Mouse (Mus musculus) C2C12 (cell line): ENCODE data around the gene Cyb5rl. TPM values are rescaled to one million over a fixed set of nuclear protein-coding genes. Genes with fewer than 3 reads are reported as not detected.

Experiments
- H3K27me3 ChIP-seq: one replicate; pipeline ENCODE4 v1.6.1; 2011; ENCODE audit not compliant: control insufficient read depth, insufficient read depth, insufficient read length
- H3K36me3 ChIP-seq: one replicate; pipeline ENCODE4 v1.6.1; 2011; ENCODE audit not compliant: control insufficient read depth, insufficient read depth
- H3K4me3 ChIP-seq: one replicate; pipeline ENCODE4 v1.5.1; 2011; ENCODE audit warnings: mild to moderate bottlenecking, control low read depth; ENCODE audit not compliant: poor library complexity, insufficient read depth, severe bottlenecking
- H3K79me2 ChIP-seq: one replicate; pipeline ENCODE4 v1.6.1; 2011; ENCODE audit not compliant: control insufficient read depth, insufficient read depth
- H3K79me3 ChIP-seq: one replicate; pipeline ENCODE4 v1.6.1; 2011; ENCODE audit warnings: low read depth, control low read depth
- H3ac ChIP-seq: one replicate; pipeline ENCODE3; 2011; ENCODE audit warnings: low read depth; ENCODE audit not compliant: control insufficient read depth, insufficient read length
- CEBPB ChIP-seq: IDR thresholded peaks from one replicate; pipeline ENCODE4 v1.6.1; 2011; ENCODE audit warnings: low read depth, mild to moderate bottlenecking, control low read depth, moderate library complexity
- CTCF ChIP-seq: IDR thresholded peaks from one replicate; pipeline ENCODE4 v1.5.1; 2011; ENCODE audit not compliant: control insufficient read depth, insufficient read depth, insufficient read length
- FOSL1 ChIP-seq: IDR thresholded peaks from one replicate; pipeline ENCODE4 v1.8.0; 2011; ENCODE audit warnings: mild to moderate bottlenecking, low read length; ENCODE audit not compliant: poor library complexity, insufficient read depth, severe bottlenecking
- MAX ChIP-seq: IDR thresholded peaks from one replicate; pipeline ENCODE4 v1.6.1; 2011; ENCODE audit warnings: mild to moderate bottlenecking, control low read depth
- MYOD1 ChIP-seq: IDR thresholded peaks from one replicate; pipeline ENCODE4 v1.6.1; 2011; ENCODE audit warnings: low read depth; ENCODE audit not compliant: control insufficient read depth, insufficient read length
- MYOG ChIP-seq: IDR thresholded peaks from one replicate; pipeline ENCODE4 v1.6.1; 2011; ENCODE audit not compliant: control insufficient read depth, insufficient read length; ENCODE audit errors: extremely low read depth
- USF1 ChIP-seq: IDR thresholded peaks from one replicate; pipeline ENCODE4 v1.6.1; 2011; ENCODE audit warnings: low read depth, mild to moderate bottlenecking, control low read depth, moderate library complexity
- polyA plus RNA-seq: library from polyadenylated mRNA; unstranded; fragments of >200 nt; fragmentation: generic; extraction: Trizol; gene quantifications from one replicate; pipeline ENCODE4 v1.2.1, GENCODE M21; 2012; ENCODE audit warnings: missing spikeins

Gene Cyb5rl
- polyA plus RNA-seq, 1 experiment: 9.5 TPM

DNA sequence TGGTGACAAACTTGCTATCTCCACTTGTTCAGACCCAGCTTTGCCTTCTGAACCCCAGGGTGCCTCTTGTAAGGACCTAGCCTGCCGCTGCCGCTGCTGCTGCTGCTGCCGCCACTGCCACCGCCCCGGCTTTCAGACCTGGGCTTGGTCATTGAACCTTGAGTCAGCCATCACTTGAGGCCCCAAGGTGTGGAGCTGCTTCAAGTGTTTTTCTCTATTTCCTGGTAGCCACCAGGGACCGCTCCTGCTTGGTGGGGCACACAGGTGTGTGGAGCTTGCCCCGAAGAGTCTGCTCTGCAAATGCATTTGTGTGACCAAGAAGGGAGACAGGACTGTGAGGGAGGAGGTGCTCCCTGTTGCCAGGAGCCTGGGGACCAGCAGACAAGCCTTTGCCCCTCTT is 41.9 kb upstream of the Cyb5rl start:
- peaks cover 2% of the 10 kb centered on the region for H3K79me3 ChIP-seq
- peaks cover 14% of the 10 kb centered on the region for H3K36me3 ChIP-seq
- H3K79me2 ChIP-seq: peaks cover 8% of the 10 kb centered on the region
- TF ChIP-seq MYOG: no peak
- TF ChIP-seq MYOD1: no peak
- no peak for TF ChIP-seq CEBPB
- no peak for TF ChIP-seq USF1
- TF ChIP-seq CTCF: no peak
- TF ChIP-seq FOSL1: no peak
- TF ChIP-seq MAX: no peak
- no peak overlapping the region for H3K4me3 ChIP-seq
- H3K27me3 ChIP-seq: no peaks in the 10 kb centered on the region
- H3ac ChIP-seq: no peak overlapping the region

- peaks cover 8% of the 10 kb centered on the region for H3K79me2 ChIP-seq
- peaks cover 16% of the 10 kb centered on the region for H3K36me3 ChIP-seq
- peaks cover 2% of the 10 kb centered on the region for H3K79me3 ChIP-seq
- TF ChIP-seq MYOG (no peak), MYOD1 (no peak), CEBPB (no peak), FOSL1 (no peak), CTCF (no peak), USF1 (no peak), MAX (no peak)
- no peaks in the 10 kb centered on the region for H3K27me3 ChIP-seq
- H3K4me3 ChIP-seq: no peak overlapping the region
- no peak overlapping the region for H3ac ChIP-seq
These were observed 41.4 kb upstream of the Cyb5rl start for GRCm38 (mm10) chr4:107025369-107025768.

GRCm38 (mm10) chr4:107026451-107026850 is 40.3 kb upstream of the Cyb5rl start:
- Histone ChIP-seq H3K36me3 (peaks cover 20% of the 10 kb centered on the region), H3K79me3 (peaks cover 2% of the 10 kb centered on the region), H3K79me2 (no peaks in the 10 kb centered on the region), H3K4me3 (no peak overlapping the region), H3K27me3 (no peaks in the 10 kb centered on the region), H3ac (no peak overlapping the region)
- TF ChIP-seq MYOG: no peak
- no peak for TF ChIP-seq FOSL1
- no peak for TF ChIP-seq CEBPB
- no peak for TF ChIP-seq CTCF
- no peak for TF ChIP-seq USF1
- TF ChIP-seq MYOD1: no peak
- TF ChIP-seq MAX: no peak

- H3K4me3 ChIP-seq: no peak overlapping the region
- no peaks in the 10 kb centered on the region for H3K79me3 ChIP-seq
- no peaks in the 10 kb centered on the region for H3K79me2 ChIP-seq
- no peak overlapping the region for H3ac ChIP-seq
- H3K36me3 ChIP-seq: peaks cover 40% of the 10 kb centered on the region
- no peaks in the 10 kb centered on the region for H3K27me3 ChIP-seq
- TF ChIP-seq CTCF (no peak), MYOD1 (no peak), FOSL1 (no peak), CEBPB (no peak), USF1 (no peak), MYOG (no peak)
These were observed 31.1 kb upstream of the Cyb5rl start for GRCm38 (mm10) chr4:107035689-107036088.

DNA sequence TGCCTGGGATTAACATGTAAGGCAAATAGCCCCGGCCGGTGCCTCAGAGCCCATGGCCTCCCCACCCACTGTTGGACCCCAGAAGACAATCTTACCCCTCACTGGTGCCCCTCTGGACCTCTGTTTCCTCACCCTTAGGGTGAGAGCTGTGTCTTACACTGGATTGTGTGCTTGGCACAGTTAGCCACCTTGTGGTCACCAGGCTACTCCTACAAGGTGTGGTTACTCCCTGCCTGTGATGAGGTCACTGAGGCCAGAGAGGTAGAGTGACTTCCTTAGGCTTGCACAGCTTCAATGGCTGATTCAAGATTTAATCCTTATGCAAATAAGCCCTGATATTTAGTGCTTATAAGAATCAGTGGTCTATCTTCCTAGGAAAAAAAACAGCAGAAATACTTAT is 29.8 kb upstream of the Cyb5rl start:
- peaks cover 44% of the 10 kb centered on the region for H3K36me3 ChIP-seq
- no peaks in the 10 kb centered on the region for H3K79me2 ChIP-seq
- H3ac ChIP-seq: no peak overlapping the region
- no peaks in the 10 kb centered on the region for H3K27me3 ChIP-seq
- TF ChIP-seq MYOD1: no peak
- TF ChIP-seq MYOG: no peak
- TF ChIP-seq MAX: no peak
- TF ChIP-seq CEBPB: no peak
- TF ChIP-seq FOSL1: no peak
- TF ChIP-seq CTCF: no peak
- no peak for TF ChIP-seq USF1
- no peak overlapping the region for H3K4me3 ChIP-seq
- no peaks in the 10 kb centered on the region for H3K79me3 ChIP-seq

DNA sequence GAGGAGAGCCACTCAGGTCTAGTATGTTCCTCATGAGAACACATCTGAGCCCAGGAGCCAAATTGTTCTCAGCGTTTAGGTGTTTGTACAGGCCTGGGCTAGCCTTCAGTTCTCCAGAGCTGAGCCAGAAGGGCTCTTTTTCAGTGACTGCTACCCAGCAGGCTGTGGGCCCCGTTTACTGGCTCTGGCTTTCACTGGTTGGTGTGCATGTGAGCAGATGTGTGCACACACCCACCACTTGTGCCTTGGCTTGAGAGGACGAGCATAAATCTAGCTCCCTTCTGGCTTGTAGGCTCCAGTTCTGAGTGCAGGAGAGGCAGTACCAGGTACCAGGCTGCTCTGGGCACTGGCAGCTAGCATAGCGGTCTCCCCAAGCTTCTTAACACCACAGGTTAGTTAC is 28.5 kb upstream of the Cyb5rl start:
- no peak overlapping the region for H3ac ChIP-seq
- H3K27me3 ChIP-seq: no peaks in the 10 kb centered on the region
- H3K36me3 ChIP-seq: peaks cover 43% of the 10 kb centered on the region
- no peak overlapping the region for H3K4me3 ChIP-seq
- TF ChIP-seq CTCF (no peak), MYOG (no peak), USF1 (no peak), MYOD1 (no peak), CEBPB (no peak), MAX (no peak), FOSL1 (no peak)
- H3K79me3 ChIP-seq: no peaks in the 10 kb centered on the region
- no peaks in the 10 kb centered on the region for H3K79me2 ChIP-seq
